Mouse (Mus musculus) heart, adult 2 months (tissue): Measurements from ENCODE around the gene Ercc2. TPM values are rescaled to one million over a fixed set of nuclear protein-coding genes. Genes with fewer than 3 reads are reported as not detected.

Experiments used
- DNase-seq, 2 experiments: peaks; one replicate each; pipeline ENCODE4 v3.0.0; 2021
- H3K27ac ChIP-seq: fragments of 200-600 bp; 2 replicates; pipeline ENCODE4 v1.8.1; 2022
- H3K27me3 ChIP-seq: fragments of 200-500 bp; 2 replicates; pipeline ENCODE4 v1.6.1; 2012; ENCODE audit warnings: mild to moderate bottlenecking, low read length, inconsistent platforms, mixed read lengths; ENCODE audit not compliant: control insufficient read depth, insufficient read depth
- H3K36me3 ChIP-seq: fragments of 200-500 bp; 2 replicates; pipeline ENCODE4 v1.6.1; 2012; ENCODE audit warnings: low read length, inconsistent platforms; ENCODE audit not compliant: control insufficient read depth, insufficient read depth
- H3K4me1 ChIP-seq: fragments of 200-500 bp; 2 replicates; pipeline ENCODE4 v1.6.1; 2011; ENCODE audit warnings: low read length; ENCODE audit not compliant: control insufficient read depth, insufficient read depth
- H3K4me3 ChIP-seq: fragments of 200-600 bp; 2 replicates; pipeline ENCODE4 v1.8.1; 2022
- H3K79me2 ChIP-seq: fragments of 200-500 bp; replicated peaks from 2 replicates; pipeline ENCODE4 v1.6.1; 2012; ENCODE audit warnings: mild to moderate bottlenecking, inconsistent platforms, low read length, moderate library complexity, mixed read lengths; ENCODE audit not compliant: control insufficient read depth, insufficient read depth
- H3K9ac ChIP-seq: fragments of 200-500 bp; 2 replicates; pipeline ENCODE4 v1.6.1; 2012; ENCODE audit warnings: low read depth, mild to moderate bottlenecking, control low read depth, inconsistent platforms, low read length, mixed read lengths
- CTCF ChIP-seq: fragments of 200-600 bp; IDR thresholded peaks from 2 replicates; pipeline ENCODE4 v1.8.1; 2022; ENCODE audit warnings: antibody characterized with exemption, mild to moderate bottlenecking, moderate library complexity
- EP300 ChIP-seq: fragments of 200-500 bp; IDR thresholded peaks from 2 replicates; pipeline ENCODE4 v1.6.1; 2011; ENCODE audit warnings: low read depth, low read length, control low read depth; ENCODE audit not compliant: insufficient read depth
- POLR2A ChIP-seq: fragments of 200-500 bp; IDR thresholded peaks from 2 replicates; pipeline ENCODE4 v1.6.1; 2011; ENCODE audit warnings: mild to moderate bottlenecking, low read depth, low read length, control low read depth; ENCODE audit not compliant: insufficient read depth
- WGBS: fragments of 180-500 bp; shearing (Covaris S2); methylation state at CpG from one replicate; pipeline ENCODE4 v1.1.7; 2018; 5-methylcytosine and 5-hydroxymethylcytosine counted together
- intact Hi-C: fragments of 180-260 bp; cut with DNase I; formaldehyde crosslinking; loops from one replicate; pipeline ENCODE4 v1.15.1; 2025
- polyA plus RNA-seq: library from polyadenylated mRNA; depleted of rRNA; stranded (reverse); fragments of >200 nt; gene quantifications from 2 replicates; pipeline ENCODE4 v1.2.3, GENCODE M21; 2012
- total RNA-seq, 2 experiments: library from RNA; stranded (reverse); gene quantifications; 2 replicates each; pipeline ENCODE4 v1.2.3; 2021

The Ercc2 gene
- total and polyA plus RNA-seq, 3 experiments: 10.9 to 22.6 (median 11.6) TPM

DNA sequence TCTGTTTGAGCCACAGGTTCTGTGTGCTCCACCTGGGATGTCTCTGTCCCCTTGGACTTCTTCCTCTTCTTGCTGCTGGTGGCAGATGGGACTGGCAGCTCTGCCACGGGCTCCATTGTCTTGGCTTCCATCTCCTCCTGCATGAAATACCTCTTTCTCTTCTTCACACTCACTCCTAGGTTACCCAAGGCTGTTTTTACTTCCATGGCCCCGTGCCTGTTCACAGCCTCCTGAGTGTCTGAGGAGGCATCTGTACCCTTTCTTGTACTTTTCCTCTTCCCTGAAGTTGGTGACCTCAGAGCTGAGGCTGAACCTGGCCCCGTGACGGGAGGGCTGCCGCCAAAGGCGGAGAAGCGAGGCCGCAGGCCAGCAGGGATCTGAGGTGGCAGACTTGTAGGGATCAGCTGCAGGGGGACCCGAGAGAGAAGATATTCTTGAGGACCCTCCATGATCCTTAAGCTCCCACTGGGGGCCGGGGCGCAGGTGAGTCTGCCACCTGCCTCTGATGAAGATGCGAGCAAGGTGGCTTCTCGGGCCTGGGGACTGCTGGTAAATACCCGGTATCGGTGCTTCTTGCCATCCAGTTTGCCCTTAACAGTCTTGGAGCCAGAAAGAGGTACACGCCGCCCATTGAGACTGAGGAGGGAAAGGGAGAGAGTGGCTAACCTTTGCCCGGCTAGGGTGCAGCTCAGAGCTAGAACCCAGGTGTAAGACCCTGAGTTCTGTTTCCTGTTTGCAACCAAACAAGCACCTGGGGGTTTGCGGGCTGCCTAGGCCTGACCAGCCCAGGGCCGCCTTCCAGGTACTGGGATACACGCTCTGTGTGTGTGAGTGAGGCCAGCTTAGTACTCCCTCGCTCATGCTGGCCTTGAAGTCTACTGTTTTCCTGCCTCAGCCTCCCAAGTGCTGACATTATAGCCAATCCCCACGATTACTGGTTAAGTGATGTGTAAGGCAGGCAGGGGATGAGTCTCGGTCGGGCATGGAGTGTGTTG is 24.1 kb upstream of the Ercc2 start:
- H3K36me3 ChIP-seq: no peaks in the 10 kb centered on the region
- WGBS: 88% methylated on average over 25 of the region's 25 CpGs
- peaks cover 4% of the 10 kb centered on the region for H3K4me1 ChIP-seq
- no peak overlapping the region for H3K27ac ChIP-seq
- H3K79me2 ChIP-seq: no peaks in the 10 kb centered on the region
- DNase-seq: no peak
- intact Hi-C loops: no loop called here
- H3K9ac ChIP-seq: no peak overlapping the region
- no peak overlapping the region for H3K4me3 ChIP-seq
- no peaks in the 10 kb centered on the region for H3K27me3 ChIP-seq
- TF ChIP-seq CTCF (no peak), EP300 (no peak), POLR2A (no peak)

DNA sequence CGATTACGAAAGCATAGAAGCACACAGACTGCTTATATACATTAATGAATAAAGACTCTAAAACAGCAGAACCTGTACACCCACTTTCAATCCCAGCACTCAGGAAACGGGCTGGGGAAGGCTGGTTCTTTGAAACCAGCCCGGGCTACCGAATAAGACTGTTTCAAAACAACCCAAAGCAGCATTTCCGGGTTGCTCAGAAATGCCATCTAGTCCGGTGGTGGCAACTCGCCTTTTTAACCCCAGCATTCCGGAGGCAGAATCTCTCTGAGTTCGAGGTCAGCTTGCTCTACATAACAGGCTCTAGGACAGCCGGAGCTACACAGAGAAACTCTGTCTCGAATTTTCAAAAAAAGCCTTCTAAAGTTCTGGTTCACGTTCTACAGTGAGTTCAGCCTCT is 23.2 kb upstream of the Ercc2 start:
- TF ChIP-seq EP300 (no peak), POLR2A (no peak), CTCF (no peak)
- intact Hi-C loops: no loop called here

DNA sequence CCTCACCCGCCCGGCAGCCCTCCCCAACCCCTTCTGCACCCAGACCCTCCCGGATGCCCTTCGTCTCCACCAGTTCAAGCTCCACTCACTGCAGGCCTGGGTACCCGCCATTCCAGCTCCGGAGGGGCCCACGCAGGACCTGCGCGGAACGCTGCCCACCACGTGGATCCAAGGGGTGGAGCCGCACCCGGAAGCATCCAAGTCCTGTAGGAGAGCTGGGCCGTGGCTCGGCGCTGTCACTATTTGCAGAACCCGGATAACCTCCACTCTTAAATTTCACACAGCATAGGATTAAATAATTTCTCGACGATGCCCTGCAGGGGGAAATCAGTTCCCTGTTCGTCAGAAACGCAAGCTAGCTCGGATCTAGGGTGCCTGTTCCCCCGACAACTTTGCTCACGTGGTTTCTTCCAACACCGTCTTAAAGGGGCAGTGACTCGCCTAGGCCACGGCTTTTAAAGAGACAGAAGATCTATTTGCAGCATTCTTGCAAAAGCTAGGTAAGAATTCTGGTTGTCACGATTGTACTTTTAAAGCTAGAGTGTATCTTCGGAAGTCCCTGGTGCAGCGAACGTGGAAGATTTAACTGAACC is 22.4 kb upstream of the Ercc2 start, which contains the start of the genes Cd3eap and Ppp1r13l:
Gene Cd3eap (minus strand): TSS at position 185 of the 593 bp plus-strand sequence.
Gene Ppp1r13l (plus strand): TSS at position 451 of the 593 bp plus-strand sequence.
- Histone ChIP-seq H3K27ac (peak within 1 kb of the TSS; percentile 93), H3K4me3 (peak within 1 kb of the TSS; percentile 77), H3K9ac (peak within 1 kb of the TSS; percentile 71), H3K4me1 (peaks cover 9% of the 10 kb centered on the region), H3K36me3 (no peaks in the 10 kb centered on the region; the same call in 1 of the 2 replicates), H3K27me3 (no peaks in the 10 kb centered on the region), H3K79me2 (no peaks in the 10 kb centered on the region)
- TF ChIP-seq EP300 (peak; percentile 79; the same call in 1 of the 2 replicates), CTCF (no peak), POLR2A (peak; percentile 59)
- peak; percentile 90 for DNase-seq
- intact Hi-C loops: no loop called here
- under 1% methylated on average over 31 of the region's 31 CpGs for WGBS

More for the DNA sequence above, 23.2 kb upstream of the Ercc2 start:
- WGBS: 16% methylated on average over 13 of the region's 13 CpGs
- H3K27ac ChIP-seq: no peak overlapping the region; the same call in 1 of the 2 replicates
- no peaks in the 10 kb centered on the region; the same call in 1 of the 2 replicates for H3K36me3 ChIP-seq
- peaks cover 9% of the 10 kb centered on the region for H3K4me1 ChIP-seq
- no peak for DNase-seq
- H3K9ac ChIP-seq: no peak overlapping the region
- H3K79me2 ChIP-seq: no peaks in the 10 kb centered on the region
- H3K27me3 ChIP-seq: no peaks in the 10 kb centered on the region
- H3K4me3 ChIP-seq: peak overlapping the region; percentile 77

DNA sequence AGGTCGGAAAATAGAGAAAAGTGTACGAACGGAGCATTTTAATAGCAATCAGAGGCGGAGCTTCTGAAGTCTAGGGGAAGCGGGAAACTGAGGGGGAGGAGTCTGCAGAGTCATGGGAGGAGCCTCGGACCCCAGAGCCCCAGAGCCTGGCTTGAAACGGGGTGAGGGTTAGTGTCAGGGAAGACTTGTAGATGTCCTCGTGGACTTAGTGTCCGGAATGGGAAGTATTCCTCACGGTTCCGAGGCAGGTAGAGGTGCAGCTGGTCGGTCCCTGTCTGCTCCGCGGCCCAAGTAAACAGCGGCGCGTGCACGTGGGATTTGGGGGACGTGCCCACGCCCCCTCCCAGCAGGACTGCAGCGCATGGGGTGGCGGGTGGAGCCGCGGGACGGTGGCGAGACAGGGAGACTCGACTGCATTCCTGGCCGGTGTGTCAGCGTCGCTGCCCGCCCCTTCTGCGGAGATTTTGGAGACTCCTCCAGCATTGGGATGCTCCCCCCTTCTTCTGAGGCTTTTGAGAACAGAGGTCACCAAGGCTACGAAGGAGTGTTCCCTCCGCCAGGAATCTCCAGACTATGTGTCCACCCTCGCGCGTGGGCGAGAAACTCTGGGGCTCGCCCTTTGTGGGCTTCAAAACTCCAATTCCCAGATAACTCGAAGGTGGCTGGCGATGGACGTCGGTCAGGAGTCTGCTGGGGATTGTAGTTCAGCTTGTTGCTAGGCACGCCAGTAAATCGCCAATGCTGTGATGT is 21.7 kb upstream of the Ercc2 start:
- peak overlapping the region; percentile 77 for H3K4me3 ChIP-seq
- H3K27ac ChIP-seq: peak overlapping the region; percentile 93
- H3K4me1 ChIP-seq: peaks cover 9% of the 10 kb centered on the region
- no peaks in the 10 kb centered on the region for H3K27me3 ChIP-seq
- WGBS: under 1% methylated on average over 45 of the region's 45 CpGs
- intact Hi-C loops: loop anchor here (2.0 to 5.0 kb wide), 3 partner anchors 15 to 133 kb away; partner anchors contain the start of genes Ercc1 and Opa3
- H3K9ac ChIP-seq: peak overlapping the region; percentile 70
- peak; percentile 81 to 83 for DNase-seq
- H3K36me3 ChIP-seq: no peaks in the 10 kb centered on the region; the same call in 1 of the 2 replicates
- TF ChIP-seq EP300: 0 out of 2 replicates have a peak, but pooled peaks have one; percentile 39
- no peak for TF ChIP-seq CTCF
- H3K79me2 ChIP-seq: no peaks in the 10 kb centered on the region

DNA sequence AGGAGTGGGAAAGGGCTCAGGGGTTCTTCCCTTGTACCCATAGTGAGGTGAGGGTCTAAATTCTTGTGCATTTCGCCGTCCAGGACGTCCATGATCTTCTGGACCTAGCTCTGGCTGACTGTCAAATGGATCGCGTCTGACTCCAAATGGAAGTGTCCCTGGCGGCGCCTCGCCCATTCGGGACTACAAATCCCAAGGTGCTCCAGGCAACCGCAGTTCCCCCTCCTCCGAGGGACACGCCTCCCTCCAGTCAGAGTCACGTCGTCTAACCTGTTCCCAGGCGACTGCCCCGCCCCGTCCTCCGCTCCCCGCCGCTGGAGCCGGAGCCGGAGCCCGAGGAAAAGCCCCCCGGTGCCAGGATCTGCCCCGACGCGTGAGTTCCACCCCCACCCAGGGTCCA is 20.9 kb upstream of the Ercc2 start:
- Histone ChIP-seq H3K4me1 (peaks cover 12% of the 10 kb centered on the region), H3K9ac (peak overlapping the region; percentile 85), H3K27ac (peak overlapping the region; percentile 93), H3K27me3 (no peaks in the 10 kb centered on the region), H3K4me3 (peak overlapping the region; percentile 77), H3K36me3 (no peaks in the 10 kb centered on the region; the same call in 1 of the 2 replicates), H3K79me2 (no peaks in the 10 kb centered on the region)
- under 1% methylated on average over 27 of the region's 27 CpGs for WGBS
- TF ChIP-seq CTCF (0 out of 2 replicates have a peak, but pooled peaks have one; percentile 11), EP300 (0 out of 2 replicates have a peak, but pooled peaks have one; percentile 60), POLR2A (peak; percentile 44; the same call in 1 of the 2 replicates)
- intact Hi-C loops: loop anchor here (2.0 to 5.0 kb wide), 3 partner anchors 16 to 134 kb away; partner anchors contain the start of genes Ercc1 and Opa3
- peak; percentile 91 to 95 for DNase-seq
